Mouse (Mus musculus): ENCODE data around the gene Usp2. TPM values are rescaled to one million over a fixed set of nuclear protein-coding genes. Genes with fewer than 3 reads are reported as not detected.

Gene Usp2
- polyA plus RNA-seq, 1 experiment, result 1.3 TPM

DNA sequence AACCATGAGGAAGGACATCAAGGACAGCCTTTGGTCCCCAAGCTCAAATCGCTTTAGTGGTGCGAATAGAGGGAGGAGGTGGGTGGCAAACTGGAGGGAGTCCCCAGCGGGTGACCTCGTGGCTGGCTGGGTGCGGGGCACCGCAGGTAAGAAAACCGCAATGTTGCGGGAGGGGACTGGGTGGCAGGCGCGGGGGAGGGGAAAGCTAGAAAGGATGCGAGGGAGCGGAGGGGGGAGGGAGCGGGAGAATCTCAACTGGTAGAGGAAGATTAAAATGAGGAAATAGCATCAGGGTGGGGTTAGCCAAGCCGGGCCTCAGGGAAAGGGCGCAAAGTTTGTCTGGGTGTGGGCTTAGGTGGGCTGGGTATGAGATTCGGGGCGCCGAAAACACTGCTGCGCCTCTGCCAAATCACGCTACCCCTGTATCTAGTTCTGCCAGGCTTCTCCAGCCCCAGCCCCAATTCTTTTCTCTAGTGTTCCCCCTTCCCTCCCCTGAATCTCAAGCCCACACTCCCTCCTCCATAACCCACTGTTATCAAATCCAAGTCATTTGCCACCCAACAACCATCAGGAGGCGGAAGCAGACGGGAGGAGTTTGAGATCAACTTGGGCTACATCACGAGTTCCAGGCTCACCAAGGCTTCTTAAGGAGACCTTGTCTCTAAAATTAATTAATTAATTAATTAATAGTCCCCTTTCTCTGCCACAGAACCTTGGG, 23.0 kb upstream of the Usp2 start:
- TF ChIP-seq GATA1 (IDR thresholded peaks at IDR 0.05; ENCODE audit: low read length), result no peak

GRCm38 (mm10) chr9:44044426-44045157, 22.2 kb upstream of the Usp2 start:
- no peak for TF ChIP-seq GATA1 (IDR thresholded peaks at IDR 0.05; ENCODE audit: low read length)

GRCm38 (mm10) chr9:44045158-44045883, 21.5 kb upstream of the Usp2 start:
- no peak for TF ChIP-seq GATA1 (IDR thresholded peaks at IDR 0.05; ENCODE audit: low read length)

DNA sequence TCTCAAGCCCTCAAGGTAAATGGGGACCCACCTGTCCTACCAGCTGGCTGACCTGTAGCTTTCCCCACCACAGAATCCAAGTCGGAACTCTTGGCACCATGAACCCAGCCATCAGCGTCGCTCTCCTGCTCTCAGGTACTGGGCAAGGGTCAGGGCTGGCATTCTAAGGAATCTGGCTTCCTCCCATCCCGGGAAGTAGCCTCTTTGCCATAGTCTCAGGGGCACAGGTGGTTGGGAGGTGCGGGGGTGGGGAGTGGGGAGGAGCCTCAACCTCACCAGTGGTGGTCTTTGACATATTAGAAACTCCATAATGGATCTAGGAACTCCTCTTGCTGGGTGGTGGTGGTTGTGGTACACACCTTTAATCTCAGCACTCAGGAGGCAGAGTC, 20.9 kb upstream of the Usp2 start:
- no peak for TF ChIP-seq GATA1 (IDR thresholded peaks at IDR 0.05; ENCODE audit: low read length)

DNA sequence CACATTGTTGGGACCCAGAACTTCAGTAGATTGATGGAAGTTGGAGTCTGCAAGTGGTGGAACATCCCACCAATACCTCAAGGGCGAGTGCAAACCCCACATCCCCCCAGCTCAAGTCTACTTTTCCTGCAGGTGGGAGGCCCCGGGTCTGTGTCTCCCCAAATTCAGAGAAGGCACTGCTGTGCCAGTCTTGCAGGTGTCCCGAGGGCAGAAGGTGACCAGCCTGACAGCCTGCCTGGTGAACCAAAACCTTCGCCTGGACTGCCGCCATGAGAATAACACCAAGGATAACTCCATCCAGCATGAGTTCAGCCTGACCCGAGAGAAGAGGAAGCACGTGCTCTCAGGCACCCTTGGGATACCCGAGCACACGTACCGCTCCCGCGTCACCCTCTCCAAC, 20.4 kb upstream of the Usp2 start:
- no peak for TF ChIP-seq GATA1 (IDR thresholded peaks at IDR 0.05; ENCODE audit: low read length)

GRCm38 (mm10) chr9:44047071-44047470, 19.8 kb upstream of the Usp2 start:
- TF ChIP-seq GATA1 (IDR thresholded peaks at IDR 0.05; ENCODE audit: low read length), result no peak

DNA sequence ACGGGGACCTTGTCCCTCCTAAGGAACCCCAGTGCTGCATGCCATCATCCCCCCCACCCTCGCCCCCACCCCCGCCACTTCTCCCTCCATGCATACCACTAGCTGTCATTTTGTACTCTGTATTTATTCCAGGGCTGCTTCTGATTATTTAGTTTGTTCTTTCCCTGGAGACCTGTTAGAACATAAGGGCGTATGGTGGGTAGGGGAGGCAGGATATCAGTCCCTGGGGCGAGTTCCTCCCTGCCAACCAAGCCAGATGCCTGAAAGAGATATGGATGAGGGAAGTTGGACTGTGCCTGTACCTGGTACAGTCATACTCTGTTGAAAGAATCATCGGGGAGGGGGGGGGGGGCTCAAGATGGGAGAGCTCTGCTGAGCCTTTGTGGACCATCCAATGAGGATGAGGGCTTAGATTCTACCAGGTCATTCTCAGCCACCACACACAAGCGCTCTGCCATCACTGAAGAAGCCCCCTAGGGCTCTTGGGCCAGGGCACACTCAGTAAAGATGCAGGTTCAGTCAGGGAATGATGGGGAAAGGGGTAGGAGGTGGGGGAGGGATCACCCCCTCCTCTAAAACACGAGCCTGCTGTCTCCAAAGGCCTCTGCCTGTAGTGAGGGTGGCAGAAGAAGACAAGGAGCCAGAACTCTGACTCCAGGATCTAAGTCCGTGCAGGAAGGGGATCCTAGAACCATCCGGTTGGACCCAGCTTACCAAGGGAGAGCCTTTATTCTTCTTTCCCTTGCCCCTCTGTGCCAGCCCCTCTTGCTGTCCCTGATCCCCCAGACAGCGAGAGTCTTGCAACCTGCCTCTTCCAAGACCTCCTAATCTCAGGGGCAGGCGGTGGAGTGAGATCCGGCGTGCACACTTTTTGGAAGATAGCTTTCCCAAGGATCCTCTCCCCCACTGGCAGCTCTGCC, 19.0 kb upstream of the Usp2 start:
- TF ChIP-seq GATA1 (IDR thresholded peaks at IDR 0.05; ENCODE audit: low read length), result no peak

DNA sequence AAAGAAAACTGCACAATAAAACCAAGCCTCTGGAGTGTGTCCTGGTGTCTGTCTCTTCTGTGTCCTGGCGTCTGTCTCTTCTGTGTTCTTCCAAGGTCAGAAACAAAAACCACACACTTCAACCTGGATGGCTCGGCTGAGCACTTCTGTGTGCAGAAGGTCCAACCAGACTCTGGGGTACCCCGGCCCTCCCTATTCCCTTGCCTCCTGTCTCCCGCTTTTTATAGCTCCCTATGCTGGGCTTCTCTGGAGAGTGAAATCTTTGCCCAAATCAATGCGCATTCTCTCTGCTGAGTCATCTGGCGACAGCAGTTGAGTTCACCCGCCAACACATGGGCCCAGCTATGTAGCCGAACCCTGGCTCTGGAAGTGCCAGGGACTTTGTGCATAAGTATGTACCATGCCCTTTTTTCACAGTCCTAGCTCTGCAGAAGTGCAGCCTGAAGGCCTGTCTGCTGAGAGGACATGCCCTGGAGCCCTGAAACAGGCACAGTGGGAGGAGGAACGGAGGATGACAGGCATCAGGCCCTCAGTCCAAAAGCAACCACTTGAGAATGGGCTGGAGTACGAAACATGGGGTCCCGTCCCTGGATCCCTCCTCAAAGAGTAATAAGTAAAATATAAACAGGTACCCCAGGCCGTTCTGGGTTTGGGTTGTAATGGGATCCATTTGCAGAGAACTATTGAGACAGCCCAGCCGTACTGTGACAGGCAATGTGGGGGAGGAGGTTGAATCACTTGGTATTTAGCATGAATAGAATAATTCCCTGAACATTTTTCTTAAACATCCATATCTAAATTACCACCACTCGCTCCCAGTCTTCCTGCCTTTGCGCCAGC, 18.1 kb upstream of the Usp2 start:
- no peak for TF ChIP-seq GATA1 (IDR thresholded peaks at IDR 0.05; ENCODE audit: low read length)

- no peak for TF ChIP-seq GATA1 (IDR thresholded peaks at IDR 0.05; ENCODE audit: low read length)
Measured at GRCm38 (mm10) chr9:44049381-44050165, 17.2 kb upstream of the Usp2 start.

- TF ChIP-seq GATA1 (IDR thresholded peaks at IDR 0.05; ENCODE audit: low read length), result no peak
Measured at GRCm38 (mm10) chr9:44052855-44053254, 14.0 kb upstream of the Usp2 start.

- TF ChIP-seq GATA1 (IDR thresholded peaks at IDR 0.05; ENCODE audit: low read length), result no peak
Measured at GRCm38 (mm10) chr9:44053936-44054335, 12.9 kb upstream of the Usp2 start.

- no peak for TF ChIP-seq GATA1 (IDR thresholded peaks at IDR 0.05; ENCODE audit: low read length)
Measured at GRCm38 (mm10) chr9:44058606-44059005, 8.2 kb upstream of the Usp2 start.

DNA sequence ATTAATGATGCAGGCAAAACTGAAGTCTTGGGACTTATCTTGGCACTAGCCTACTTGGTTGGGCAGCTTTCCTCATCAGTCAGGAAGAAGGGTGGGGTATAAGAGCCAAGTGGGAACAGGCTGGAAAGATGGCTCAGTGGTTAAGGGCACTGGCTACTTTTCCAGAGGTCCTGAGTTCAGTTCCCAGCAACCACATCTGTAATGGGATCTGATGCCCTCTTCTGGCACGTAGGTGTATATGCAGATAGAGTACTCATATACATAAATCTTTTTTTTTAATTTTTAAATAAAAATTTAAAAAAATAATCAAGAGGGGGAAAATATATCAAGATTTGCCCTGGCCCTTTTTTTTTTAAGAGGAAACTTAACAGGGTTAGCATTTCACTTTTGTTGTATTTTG, 1.6 kb upstream of the Usp2 start:
- no peak for TF ChIP-seq GATA1 (IDR thresholded peaks at IDR 0.05; ENCODE audit: low read length)
